Mouse (Mus musculus): ENCODE data around the gene Prrx2.

DNA sequence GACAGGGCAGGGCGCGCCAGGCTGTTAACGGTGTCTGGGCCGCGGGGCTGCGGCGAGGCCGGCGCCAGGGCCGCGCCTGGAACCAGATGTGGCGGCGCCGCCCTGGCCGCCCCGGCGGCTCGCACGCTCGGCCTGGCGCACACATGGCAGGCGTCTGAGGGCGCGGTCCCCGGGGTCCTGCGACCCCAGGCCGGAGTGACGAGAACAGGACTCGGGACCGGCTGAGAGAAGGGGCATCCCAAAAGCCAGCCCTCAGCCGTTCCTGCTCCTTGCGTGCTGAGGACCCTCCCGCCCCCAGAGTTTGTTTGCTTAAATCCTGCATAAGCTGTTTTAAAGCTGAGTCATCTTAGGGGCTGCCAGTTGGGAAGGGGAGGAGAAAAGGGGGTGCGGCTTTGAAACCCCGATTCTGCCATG lies 30.2 kb downstream of the Prrx2 start:
- TF ChIP-seq CTCF (IDR thresholded peaks at IDR 0.05; ENCODE audit: extremely low read depth, insufficient read depth, insufficient read length, insufficient replicate concordance) (no peak), POLR2A (IDR thresholded peaks at IDR 0.05; ENCODE audit: low read depth, low read length) (no peak)

Measured in spleen, adult 2 months (tissue).